Mouse (Mus musculus) liver, embryonic 14.5 days (tissue): ENCODE measurements around the gene Dnah11. TPM values are rescaled to one million over a fixed set of nuclear protein-coding genes. Genes with fewer than 3 reads are reported as not detected.

ENCODE experiments used
- ATAC-seq: fragments of 200-750 bp; cut with Nextera tagmentation; 2 replicates; pipeline ENCODE4 v1.8.0; 2017; ENCODE audit warnings: moderate number of reproducible peaks, mild to moderate bottlenecking, moderate library complexity; ENCODE audit not compliant: insufficient read depth
- DNase-seq, 3 experiments: peaks; one replicate each; pipeline ENCODE4 v3.0.0-alpha.2; 2012 to 2013; ENCODE audit warnings: low read depth in 3 of 3, low spot score in 3 of 3
- H3K27ac ChIP-seq: fragments of 300-500 bp; sonication (generic); 2 replicates; pipeline ENCODE4 v1.5.1; 2014; ENCODE audit warnings: moderate library complexity, mild to moderate bottlenecking, control low read depth, inconsistent platforms
- H3K27me3 ChIP-seq: fragments of 300-500 bp; sonication (generic); 2 replicates; pipeline ENCODE4 v1.6.1; 2014; ENCODE audit warnings: mild to moderate bottlenecking, low read length, moderate library complexity; ENCODE audit not compliant: control insufficient read depth, insufficient read depth
- H3K36me3 ChIP-seq: fragments of 300-500 bp; sonication (generic); replicated peaks from 2 replicates; pipeline ENCODE4 v1.6.1; 2014; ENCODE audit warnings: low read depth; ENCODE audit not compliant: control insufficient read depth, insufficient read depth
- H3K4me1 ChIP-seq, 2 experiments: fragments of 200-500 bp in 1 of 2; fragments of 300-500 bp in 1 of 2; sonication (generic) in 1 of 2; replicated peaks; 2 replicates each; pipeline ENCODE4 v1.6.1; 2012 to 2014; ENCODE audit warnings: antibody characterized with exemption in 1 of 2, inconsistent platforms in 1 of 2, low read length in 1 of 2; ENCODE audit not compliant: control insufficient read depth in 2 of 2, insufficient read depth in 2 of 2
- H3K4me2 ChIP-seq: fragments of 300-500 bp; sonication (generic); 2 replicates; pipeline ENCODE4 v1.6.1; 2014; ENCODE audit warnings: low read depth, mild to moderate bottlenecking, control low read depth, moderate library complexity
- H3K4me3 ChIP-seq, 2 experiments: fragments of 200-500 bp in 1 of 2; fragments of 300-500 bp in 1 of 2; sonication (generic) in 1 of 2; 2 replicates each; pipeline ENCODE4 v1.5.1; 2012 to 2014; ENCODE audit warnings: low read depth in 2 of 2, low read length in 2 of 2, mild to moderate bottlenecking in 2 of 2, control low read depth in 1 of 2, inconsistent platforms in 1 of 2, moderate library complexity in 1 of 2; ENCODE audit not compliant: insufficient read depth in 1 of 2
- H3K9ac ChIP-seq: fragments of 300-500 bp; sonication (generic); replicated peaks from 2 replicates; pipeline ENCODE4 v1.6.1; 2014; ENCODE audit warnings: mild to moderate bottlenecking, control low read depth, moderate library complexity
- H3K9me3 ChIP-seq: fragments of 300-500 bp; sonication (generic); 2 replicates; pipeline ENCODE4 v1.6.1; 2016; ENCODE audit warnings: low read length, mixed read lengths; ENCODE audit not compliant: control insufficient read depth
- CTCF ChIP-seq: IDR thresholded peaks from 2 replicates; pipeline ENCODE4 v1.5.1; 2016; ENCODE audit warnings: antibody characterized with exemption, low read depth, control low read depth
- EP300 ChIP-seq: IDR thresholded peaks from 2 replicates; pipeline ENCODE4 v1.6.1; 2016; ENCODE audit warnings: antibody characterized with exemption, low read depth
- WGBS: fragments of 180-500 bp; shearing (Covaris S2); extraction: QIAGEN DNeasy Blood & Tissue Kit; methylation state at CpG from one replicate; pipeline ENCODE4 v1.1.7; 2014; ENCODE audit not compliant: insufficient replicate concordance; 5-methylcytosine and 5-hydroxymethylcytosine counted together
- polyA plus RNA-seq, 2 experiments: library from polyadenylated mRNA; depleted of rRNA in 1 of 2; stranded (reverse) in 1 of 2; unstranded in 1 of 2; fragments of >200 nt; fragmentation: Nextera tagmentation in 1 of 2; extraction: Ambion mirVana in 1 of 2; gene quantifications; 2 replicates each; pipeline versions ENCODE4 v1.2.1 to v1.2.3; 2012 to 2014

Gene Dnah11
- polyA plus RNA-seq, 2 experiments: 0.06 to 0.26 TPM

DNA sequence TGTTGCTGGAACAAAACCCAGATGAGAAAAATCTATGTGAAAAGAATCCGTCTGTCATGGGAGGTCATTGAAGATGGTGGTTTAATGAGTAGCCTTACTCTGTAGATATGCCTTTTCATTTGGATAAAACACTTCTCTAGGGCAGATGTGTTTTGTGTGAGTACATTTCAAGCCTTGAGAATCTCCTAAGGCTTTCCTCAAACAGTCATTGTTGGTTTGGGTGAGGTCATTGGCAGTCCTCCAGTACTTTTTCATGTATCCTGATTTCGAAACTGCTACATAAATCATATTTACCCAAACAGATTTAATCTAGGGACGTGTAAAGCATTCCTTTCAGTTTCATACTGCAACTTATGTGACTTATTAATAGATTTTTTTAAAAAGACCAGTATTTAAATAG, 370.5 kb downstream of the Dnah11 start:
- WGBS: 44% methylated on average over 3 of the region's 3 CpGs
- H3K27ac ChIP-seq: no peak overlapping the region
- no peaks in the 10 kb centered on the region for H3K9me3 ChIP-seq
- DNase-seq (no peak), ATAC-seq (no peak)
- H3K4me2 ChIP-seq: no peak overlapping the region
- H3K36me3 ChIP-seq: no peaks in the 10 kb centered on the region
- TF ChIP-seq CTCF: no peak
- no peak for TF ChIP-seq EP300
- H3K4me3 ChIP-seq: no peak overlapping the region
- H3K4me1 ChIP-seq: no peaks in the 10 kb centered on the region
- no peak overlapping the region for H3K9ac ChIP-seq
- no peaks in the 10 kb centered on the region for H3K27me3 ChIP-seq

Other genes starting within 250 kb of the Dnah11 start
- gene Sp4, start 102.4 kb upstream of the Dnah11 start, polyA plus RNA-seq (2012; rRNA removed): 3.4 and 4.4 TPM in 2 replicates
- 6.8 and 7.8 TPM in 2 replicates for gene Sp4, start 102.4 kb upstream of the Dnah11 start, polyA plus RNA-seq (2014; fragmentation: Nextera tagmentation; extraction: Ambion mirVana)